Mouse (Mus musculus): ENCODE measurements at regions not wholly inside any gene's neighbourhood (a gene's known extent, or its start where the extent isn't known, plus 50 kb on each side); places are given as distances from the start of the nearest gene placed in this dataset.

DNA sequence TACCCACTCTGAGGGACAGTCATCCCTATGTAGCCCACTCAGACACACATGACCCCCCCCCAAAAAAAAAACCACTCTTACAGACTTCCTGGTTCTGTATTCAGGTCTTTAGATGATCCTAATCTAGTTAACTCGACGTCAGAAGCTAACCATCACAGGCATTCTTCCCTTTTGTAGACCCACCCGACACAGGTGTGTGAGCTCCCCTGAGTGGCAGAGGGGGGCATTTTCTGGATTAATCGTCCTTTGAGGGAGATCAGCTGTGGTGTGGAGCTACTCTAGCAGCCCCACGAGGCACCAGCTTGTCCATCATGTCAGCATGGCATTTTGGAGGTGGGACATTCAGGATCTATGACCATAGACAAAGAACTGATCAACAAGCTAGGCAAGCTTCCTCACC is 50.7 kb upstream of the Tlk1 start:
- Histone ChIP-seq H3K27ac (ENCODE audit: insufficient read depth, low read depth, low read length) (no peak overlapping the region), H3K4me1 (ENCODE audit: control insufficient read depth, insufficient read depth, insufficient read length, low read length) (no peaks in the 10 kb centered on the region), H3K36me3 (ENCODE audit: control insufficient read depth, insufficient read depth, low read length) (no peaks in the 10 kb centered on the region), H3K27me3 (ENCODE audit: control insufficient read depth, insufficient read depth, low read length) (no peaks in the 10 kb centered on the region), H3K4me3 (ENCODE audit: low read depth, low read length) (no peak overlapping the region)
- TF ChIP-seq CTCF (IDR thresholded peaks at IDR 0.05; ENCODE audit: extremely low read depth, insufficient read length, insufficient replicate concordance, low read depth, low read length) (no peak), POLR2A (IDR thresholded peaks at IDR 0.05; ENCODE audit: low read depth, low read length) (no peak)
- WGBS = 75% methylated on average over 5 of the region's 5 CpGs

Measured in small intestine, adult 2 months (tissue).